Mouse (Mus musculus): ENCODE data around the gene Dido1.

- TF ChIP-seq POLR2A (IDR thresholded peaks at IDR 0.05; ENCODE audit: control insufficient read depth, extremely low read depth, insufficient read depth, low read length, poor library complexity) (no peak), CTCF (IDR thresholded peaks at IDR 0.05; ENCODE audit: borderline replicate concordance, control insufficient read depth, extremely low read depth, insufficient read depth, low read length, poor library complexity) (no peak)
Measured at GRCm38 (mm10) chr2:180746569-180747192, 36.9 kb upstream of the Dido1 start.

All from thymus, adult 2 months (tissue).